Mouse (Mus musculus) cerebellum, adult 2 months (tissue): ENCODE data around the gene Ano2. TPM values are rescaled to one million over a fixed set of nuclear protein-coding genes. Genes with fewer than 3 reads are reported as not detected.

Source experiments
- DNase-seq, 2 experiments: peaks; one replicate each; pipeline ENCODE4 v3.0.0; 2021
- H3K27ac ChIP-seq: fragments of 200-500 bp; 2 replicates; pipeline ENCODE4 v1.5.1; 2012; ENCODE audit warnings: low read length, control low read depth, inconsistent platforms; ENCODE audit not compliant: insufficient read depth
- H3K27me3 ChIP-seq: fragments of 200-500 bp; 2 replicates; pipeline ENCODE4 v1.6.1; 2012; ENCODE audit warnings: inconsistent platforms, mild to moderate bottlenecking, low read length, moderate library complexity; ENCODE audit not compliant: control insufficient read depth, insufficient read depth
- H3K4me1 ChIP-seq: fragments of 200-500 bp; 2 replicates; pipeline ENCODE4 v1.6.1; 2011; ENCODE audit warnings: low read length; ENCODE audit not compliant: control insufficient read depth, insufficient read depth
- H3K4me3 ChIP-seq: fragments of 200-500 bp; replicated peaks from 2 replicates; pipeline ENCODE3; 2011; ENCODE audit warnings: mild to moderate bottlenecking, low read depth, low read length, control low read depth; ENCODE audit not compliant: insufficient read depth
- CTCF ChIP-seq: fragments of 200-500 bp; IDR thresholded peaks from 2 replicates; pipeline ENCODE4 v1.5.1; 2011; ENCODE audit warnings: low read depth, mild to moderate bottlenecking, control low read depth, low read length, moderate library complexity, borderline replicate concordance; ENCODE audit not compliant: insufficient read depth
- POLR2A ChIP-seq: fragments of 200-500 bp; IDR thresholded peaks from 2 replicates; pipeline ENCODE4 v1.6.1; 2011; ENCODE audit warnings: low read length, control low read depth, borderline replicate concordance; ENCODE audit not compliant: insufficient read depth
- WGBS: fragments of 180-500 bp; shearing (Covaris S2); methylation state at CpG from one replicate; pipeline ENCODE4 v1.1.7; 2018; 5-methylcytosine and 5-hydroxymethylcytosine counted together
- polyA plus RNA-seq: library from polyadenylated mRNA; depleted of rRNA; stranded (reverse); fragments of >200 nt; gene quantifications from 2 replicates; pipeline ENCODE4 v1.2.3, GENCODE M21; 2012

Gene Ano2
- polyA plus RNA-seq, 1 experiment = 0.07 TPM

DNA sequence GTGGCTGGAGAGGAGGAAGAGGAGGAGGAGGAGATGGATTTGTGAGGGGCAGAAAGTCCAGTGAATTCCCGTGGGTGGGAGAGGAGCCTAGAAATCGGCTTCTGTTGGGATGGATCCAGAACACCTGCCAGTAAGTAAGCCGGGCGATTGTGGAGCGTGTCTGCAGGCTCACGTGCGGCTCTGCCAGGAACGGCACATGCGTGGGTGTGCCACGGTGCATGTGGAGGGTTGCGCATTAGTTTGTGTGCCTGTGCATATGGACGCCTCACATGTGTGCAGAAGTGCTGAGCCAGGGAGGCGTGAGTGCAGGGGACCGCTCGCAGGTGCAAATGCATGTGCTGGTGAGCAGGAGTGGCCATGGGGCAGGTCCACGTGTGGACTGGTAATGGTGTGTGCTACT, 21.0 kb downstream of the Ano2 start:
- no peak for DNase-seq
- 19% methylated on average over 16 of the region's 16 CpGs for WGBS
- Histone ChIP-seq H3K27me3 (no peaks in the 10 kb centered on the region), H3K4me3 (no peak overlapping the region), H3K27ac (no peak overlapping the region), H3K4me1 (no peaks in the 10 kb centered on the region)
- TF ChIP-seq CTCF = no peak

DNA sequence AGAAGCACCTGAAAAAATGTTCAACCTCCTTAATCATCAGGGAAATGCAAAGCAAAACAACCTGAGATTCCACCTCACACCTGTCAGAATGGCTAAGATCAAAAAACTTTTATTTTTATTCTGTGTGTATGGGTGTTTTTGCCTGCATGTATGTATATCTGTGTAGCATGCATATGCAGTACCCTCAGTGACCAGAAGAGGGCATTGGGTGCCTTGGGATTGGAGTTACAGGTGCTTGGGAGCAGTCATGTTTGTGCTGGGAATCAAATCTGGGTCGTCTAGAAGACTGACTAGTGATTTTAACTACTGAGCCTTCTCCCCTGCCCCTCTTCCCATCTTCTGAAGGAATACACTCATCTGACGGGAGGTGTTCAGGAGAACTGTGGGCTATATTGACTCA, 36.2 kb downstream of the Ano2 start:
- Histone ChIP-seq H3K27ac (no peak overlapping the region), H3K4me3 (no peak overlapping the region), H3K27me3 (no peaks in the 10 kb centered on the region), H3K4me1 (no peaks in the 10 kb centered on the region)
- WGBS = 90% methylated on average over 2 of the region's 2 CpGs
- DNase-seq = no peak
- TF ChIP-seq CTCF (no peak), POLR2A (no peak)

DNA sequence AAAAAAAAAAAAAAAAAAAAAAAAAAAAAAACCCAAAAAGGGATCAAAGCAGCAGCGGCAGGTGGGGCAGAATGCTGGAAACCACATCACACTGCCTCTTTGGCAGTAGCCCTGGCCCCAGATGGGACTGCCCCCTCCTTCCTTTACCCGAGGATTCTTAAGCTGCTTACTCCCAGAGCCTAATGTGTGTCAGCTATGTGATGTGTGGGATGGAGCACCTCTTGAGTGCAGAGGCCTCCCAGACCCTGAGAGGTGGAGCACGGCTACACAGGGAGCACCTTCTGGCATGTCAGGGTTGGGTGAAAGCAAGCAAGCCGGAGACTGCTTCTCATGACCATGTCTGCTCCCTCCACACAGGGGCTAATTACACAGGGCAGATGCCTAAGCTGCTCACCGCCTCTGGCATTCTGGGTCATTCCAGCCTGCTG, 37.3 kb downstream of the Ano2 start:
- DNase-seq = no peak
- Histone ChIP-seq H3K4me1 (no peaks in the 10 kb centered on the region), H3K27ac (no peak overlapping the region), H3K27me3 (no peaks in the 10 kb centered on the region), H3K4me3 (no peak overlapping the region)
- 41% methylated on average over 5 of the region's 5 CpGs for WGBS
- TF ChIP-seq POLR2A (no peak), CTCF (no peak)

GRCm38 (mm10) chr6:125729471-125729870, 39.3 kb downstream of the Ano2 start:
- WGBS = 81% methylated on average over 6 of the region's 6 CpGs
- no peak overlapping the region for H3K4me3 ChIP-seq
- no peak for DNase-seq
- TF ChIP-seq POLR2A (no peak), CTCF (no peak)
- no peak overlapping the region for H3K27ac ChIP-seq
- H3K27me3 ChIP-seq = no peaks in the 10 kb centered on the region
- H3K4me1 ChIP-seq = no peaks in the 10 kb centered on the region

GRCm38 (mm10) chr6:125729986-125730535, 39.8 kb downstream of the Ano2 start:
- DNase-seq = no peak
- Histone ChIP-seq H3K27me3 (no peaks in the 10 kb centered on the region), H3K27ac (no peak overlapping the region), H3K4me1 (no peaks in the 10 kb centered on the region), H3K4me3 (no peak overlapping the region)
- TF ChIP-seq POLR2A = no peak
- 38% methylated on average over 11 of the region's 11 CpGs for WGBS

GRCm38 (mm10) chr6:125737511-125738285, 47.5 kb downstream of the Ano2 start:
- no peak for TF ChIP-seq POLR2A
- no peak for TF ChIP-seq CTCF
- no peak for DNase-seq

DNA sequence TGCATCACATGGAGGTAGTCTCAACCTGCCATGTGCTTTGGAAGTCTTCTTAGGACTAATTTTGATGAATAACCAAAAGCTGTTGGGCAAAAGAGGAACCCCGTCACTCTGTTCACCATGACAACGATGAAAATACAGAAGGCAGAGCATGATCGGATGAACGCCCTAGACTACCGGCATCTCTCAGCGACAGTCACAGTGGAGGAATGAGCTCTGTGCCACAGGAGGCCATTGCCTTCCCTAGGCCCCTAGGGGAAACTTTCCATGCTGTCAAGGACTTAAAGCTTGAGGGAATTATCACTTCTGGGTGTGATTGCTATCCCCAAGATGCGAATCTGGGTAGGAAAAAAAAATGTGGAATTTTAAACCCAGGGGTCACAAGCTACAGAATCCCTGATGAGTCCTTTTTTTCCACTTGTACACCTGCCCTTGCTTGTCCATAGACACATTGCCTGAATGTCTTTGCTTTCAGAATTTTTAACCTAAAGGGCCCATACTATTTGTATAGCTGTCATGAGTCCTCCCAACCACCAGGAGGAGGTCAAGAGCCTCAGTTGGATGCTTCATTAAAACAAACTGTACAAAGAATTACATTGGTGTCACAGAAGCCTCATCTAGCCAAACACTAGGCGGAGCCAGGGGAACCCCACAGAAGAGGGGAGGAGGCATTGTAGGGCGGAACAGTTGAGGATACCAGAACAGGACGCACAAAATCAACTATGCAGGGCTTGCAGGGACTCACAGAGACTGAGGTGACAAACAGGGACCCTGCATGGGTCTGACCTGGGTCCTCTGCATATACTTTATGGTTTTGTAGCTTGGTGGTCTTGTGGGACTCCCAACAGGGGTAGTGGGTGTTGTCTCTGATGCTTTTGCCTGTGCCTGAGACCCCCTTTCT, 53.2 kb downstream of the Ano2 start:
- no peak for TF ChIP-seq CTCF
- TF ChIP-seq POLR2A = no peak
- H3K4me1 ChIP-seq = peaks cover 4% of the 10 kb centered on the region; the same call in 1 of the 2 replicates
- WGBS = 86% methylated on average over 10 of the region's 10 CpGs
- no peaks in the 10 kb centered on the region for H3K27me3 ChIP-seq
- no peak overlapping the region for H3K4me3 ChIP-seq
- no peak overlapping the region for H3K27ac ChIP-seq
- no peak for DNase-seq

More at GRCm38 (mm10) chr6:125737511-125738285, 47.5 kb downstream of the Ano2 start:
- no peaks in the 10 kb centered on the region for H3K27me3 ChIP-seq
- peaks cover 4% of the 10 kb centered on the region; the same call in 1 of the 2 replicates for H3K4me1 ChIP-seq
- H3K4me3 ChIP-seq = no peak overlapping the region
- WGBS = 32% methylated on average over 11 of the region's 11 CpGs
- no peak overlapping the region for H3K27ac ChIP-seq
